Mouse (Mus musculus) limb, embryonic 10.5 days (tissue): ENCODE measurements around the gene Flrt1. TPM values are rescaled to one million over a fixed set of nuclear protein-coding genes. Genes with fewer than 3 reads are reported as not detected.
"Not testable (repeated sequence)": the region's sequence is repeated elsewhere in the genome, so short reads cannot be mapped to it uniquely, and the experiment has no call there.

Experiments
- DNase-seq: peaks from one replicate; pipeline ENCODE4 v3.0.0-alpha.2; 2017; ENCODE audit warnings: low spot score
- H3K27ac ChIP-seq: fragments of 300-500 bp; sonication (generic); 2 replicates; pipeline ENCODE4 v1.5.1; 2016; ENCODE audit warnings: mild to moderate bottlenecking
- H3K27me3 ChIP-seq: fragments of 300-500 bp; sonication (generic); 2 replicates; pipeline ENCODE4 v1.6.1; 2016; ENCODE audit warnings: low read depth, mild to moderate bottlenecking; ENCODE audit not compliant: poor library complexity, severe bottlenecking
- H3K36me3 ChIP-seq: fragments of 300-500 bp; sonication (generic); 2 replicates; pipeline ENCODE4 v1.6.1; 2016; ENCODE audit warnings: mild to moderate bottlenecking, moderate library complexity
- H3K4me1 ChIP-seq: fragments of 300-500 bp; sonication (generic); 2 replicates; pipeline ENCODE4 v1.6.1; 2016
- H3K4me3 ChIP-seq: fragments of 300-500 bp; sonication (generic); 2 replicates; pipeline ENCODE4 v1.5.1; 2016; ENCODE audit warnings: mild to moderate bottlenecking, moderate library complexity
- H3K9me3 ChIP-seq: fragments of 300-500 bp; sonication (generic); replicated peaks from 2 replicates; pipeline ENCODE4 v1.6.1; 2016; ENCODE audit warnings: mild to moderate bottlenecking
- WGBS: fragments of 180-500 bp; shearing (Covaris S2); methylation state at CpG from one replicate; pipeline ENCODE4 v1.1.7; 2016; 5-methylcytosine and 5-hydroxymethylcytosine counted together
- polyA plus RNA-seq: library from polyadenylated mRNA; unstranded; fragments of >200 nt; fragmentation: Nextera tagmentation; extraction: Ambion mirVana; gene quantifications from 2 replicates; pipeline ENCODE4 v1.2.1, GENCODE M21; 2016

The Flrt1 gene
- polyA plus RNA-seq, 1 experiment from 2014 or later = 1.6 TPM

DNA sequence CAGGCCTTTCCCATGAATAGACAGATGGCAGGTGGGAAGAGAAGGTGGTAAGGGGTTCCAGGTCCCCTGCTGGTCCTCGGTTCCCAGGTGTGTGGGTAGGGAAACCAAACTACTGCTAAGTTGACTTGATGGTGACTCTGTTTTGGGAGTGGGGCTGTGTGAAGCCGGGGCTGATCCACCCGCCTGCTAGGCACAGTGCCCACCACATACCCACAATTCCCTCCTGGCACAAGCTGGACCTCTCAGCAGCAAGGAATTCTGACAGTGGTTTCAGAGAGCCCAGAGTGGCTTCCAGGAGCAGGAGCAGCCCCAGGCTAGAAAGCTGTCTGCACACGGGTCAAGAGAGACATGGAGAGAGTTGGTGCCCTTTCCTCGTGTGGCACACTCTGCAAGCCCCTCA, 16.5 kb downstream of the Flrt1 start:
- Histone ChIP-seq H3K27ac (no peak overlapping the region), H3K27me3 (peaks cover 97% of the 10 kb centered on the region), H3K36me3 (no peaks in the 10 kb centered on the region), H3K4me3 (no peak overlapping the region), H3K9me3 (no peaks in the 10 kb centered on the region), H3K4me1 (peaks cover 52% of the 10 kb centered on the region)
- 72% methylated on average over 5 of the region's 5 CpGs for WGBS
- no peak for DNase-seq

DNA sequence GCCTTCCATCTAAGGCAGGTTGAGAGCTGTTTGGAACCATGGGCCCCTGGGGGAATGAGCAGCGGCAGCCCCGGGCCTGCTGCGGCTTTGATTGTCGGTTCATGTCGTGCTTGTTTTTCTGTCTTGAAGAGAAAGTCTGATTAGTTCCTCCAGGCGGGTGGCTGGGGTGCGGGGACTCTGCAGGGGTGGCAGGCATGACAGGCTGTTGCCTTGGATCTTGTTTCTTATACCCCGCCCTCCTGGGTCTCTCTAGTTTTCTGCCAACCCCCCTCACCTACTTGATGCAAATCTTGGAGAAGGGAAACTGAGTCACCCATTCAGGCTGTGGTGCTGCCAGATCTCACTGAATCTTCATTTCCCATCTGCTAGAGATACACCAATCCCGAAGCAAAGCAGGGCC, 17.0 kb downstream of the Flrt1 start:
- peaks cover 56% of the 10 kb centered on the region for H3K4me1 ChIP-seq
- 22% methylated on average over 9 of the region's 9 CpGs for WGBS
- H3K27ac ChIP-seq = 0 out of 2 replicates have a peak overlapping the region, but pooled peaks have one; percentile 10
- peaks cover 97% of the 10 kb centered on the region for H3K27me3 ChIP-seq
- no peaks in the 10 kb centered on the region for H3K36me3 ChIP-seq
- H3K4me3 ChIP-seq = no peak overlapping the region
- DNase-seq = no peak
- no peaks in the 10 kb centered on the region for H3K9me3 ChIP-seq

DNA sequence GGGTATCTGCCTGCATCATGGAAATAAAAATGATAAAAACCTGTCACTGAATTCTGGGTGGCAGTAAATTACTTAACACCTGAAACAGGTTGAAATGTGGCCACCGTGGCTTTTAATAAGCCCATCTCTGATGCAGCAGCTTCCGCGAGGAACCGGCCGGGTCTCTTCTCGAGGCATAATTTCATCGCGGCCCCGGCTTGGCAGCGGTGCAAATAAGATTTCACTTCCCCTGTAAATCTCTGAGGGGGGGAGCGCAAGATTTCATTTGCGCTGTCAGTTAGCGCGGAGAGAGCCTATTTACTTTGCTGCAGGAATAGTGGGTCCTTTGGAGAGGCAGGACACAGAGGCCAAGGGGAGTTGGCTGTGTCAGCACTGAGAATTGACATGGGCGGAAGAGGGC, 20.8 kb downstream of the Flrt1 start:
- peaks cover 92% of the 10 kb centered on the region for H3K27me3 ChIP-seq
- no peak overlapping the region for H3K4me3 ChIP-seq
- DNase-seq = no peak
- H3K9me3 ChIP-seq = no peaks in the 10 kb centered on the region
- no peaks in the 10 kb centered on the region for H3K36me3 ChIP-seq
- H3K4me1 ChIP-seq = peaks cover 49% of the 10 kb centered on the region
- no peak overlapping the region for H3K27ac ChIP-seq
- 89% methylated on average over 15 of the region's 15 CpGs for WGBS

DNA sequence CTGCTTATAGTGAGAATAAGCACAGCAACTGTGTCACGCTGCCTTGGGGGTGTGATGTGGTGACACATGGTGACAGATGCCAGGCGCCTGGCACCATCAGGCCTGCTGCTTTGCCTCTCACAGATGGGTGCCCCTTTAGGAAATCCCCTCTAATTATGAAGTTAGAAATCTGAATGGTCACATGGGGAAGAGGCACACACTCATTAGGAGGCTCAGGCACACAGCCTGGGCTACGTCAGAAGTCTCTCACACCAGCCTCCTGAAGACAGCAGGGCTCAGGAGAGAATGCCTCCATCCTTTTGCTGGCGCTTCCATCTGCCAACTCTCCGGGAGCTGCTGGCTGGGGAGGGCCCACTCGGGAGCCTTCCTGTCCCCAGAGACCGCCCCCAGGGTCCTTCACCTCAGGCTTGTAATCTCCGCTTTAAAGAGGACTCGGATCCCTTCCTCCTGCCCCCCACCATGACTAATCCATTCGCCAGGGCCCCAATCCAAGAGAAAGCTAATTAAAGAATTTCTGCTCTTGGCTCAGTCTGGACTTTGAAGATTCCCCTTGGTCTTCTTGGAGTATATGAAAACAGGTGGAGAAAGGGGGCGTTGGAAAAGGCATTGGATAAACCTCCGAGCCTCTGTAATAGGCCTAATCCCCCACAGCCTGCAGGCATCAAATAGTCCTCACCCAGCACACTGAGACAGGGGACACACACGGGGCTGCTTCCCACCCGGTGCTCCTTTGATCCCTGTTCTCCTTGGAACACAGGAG, 22.3 kb downstream of the Flrt1 start:
- 33% methylated on average over 14 of the region's 14 CpGs for WGBS
- Histone ChIP-seq H3K36me3 (no peaks in the 10 kb centered on the region), H3K9me3 (no peaks in the 10 kb centered on the region), H3K27me3 (peaks cover 92% of the 10 kb centered on the region), H3K4me1 (peaks cover 49% of the 10 kb centered on the region), H3K27ac (no peak overlapping the region), H3K4me3 (no peak overlapping the region)
- DNase-seq = no peak

GRCm38 (mm10) chr19:7081516-7082266, 23.8 kb downstream of the Flrt1 start:
- H3K36me3 ChIP-seq = no peaks in the 10 kb centered on the region
- peaks cover 92% of the 10 kb centered on the region for H3K27me3 ChIP-seq
- H3K27ac ChIP-seq = no peak overlapping the region
- no peak overlapping the region for H3K4me3 ChIP-seq
- peaks cover 45% of the 10 kb centered on the region for H3K4me1 ChIP-seq
- no peak for DNase-seq
- WGBS = 55% methylated on average over 7 of the region's 7 CpGs
- no peaks in the 10 kb centered on the region for H3K9me3 ChIP-seq

- no peaks in the 10 kb centered on the region for H3K36me3 ChIP-seq
- no peak overlapping the region for H3K27ac ChIP-seq
- DNase-seq = no peak
- H3K27me3 ChIP-seq = peaks cover 89% of the 10 kb centered on the region
- no peak overlapping the region for H3K4me3 ChIP-seq
- H3K4me1 ChIP-seq = peaks cover 37% of the 10 kb centered on the region
- 85% methylated on average over 7 of the region's 7 CpGs for WGBS
- no peaks in the 10 kb centered on the region for H3K9me3 ChIP-seq
Measured at GRCm38 (mm10) chr19:7078271-7078670, 27.3 kb downstream of the Flrt1 start.

DNA sequence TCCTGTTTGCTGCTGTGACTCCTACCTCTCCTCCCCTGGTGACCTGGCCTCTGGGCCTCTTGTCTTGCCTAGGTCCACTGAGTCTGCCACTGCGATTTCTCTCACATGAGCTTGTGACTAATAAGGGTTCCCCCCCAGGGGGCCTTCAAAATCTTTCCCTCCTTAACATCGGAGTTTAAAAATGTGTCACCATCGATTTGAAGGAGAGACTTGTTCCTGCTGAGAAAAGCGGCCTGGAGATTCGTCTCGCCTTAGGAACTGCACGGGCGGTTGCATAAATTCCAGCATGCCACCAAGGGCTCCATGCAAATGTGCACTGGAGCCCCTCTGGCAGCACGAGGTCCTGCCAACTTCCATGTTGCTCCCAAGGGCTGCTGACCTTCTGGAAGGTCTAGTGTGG, 27.9 kb downstream of the Flrt1 start:
- Histone ChIP-seq H3K4me1 (peaks cover 39% of the 10 kb centered on the region), H3K4me3 (no peak overlapping the region), H3K27me3 (peaks cover 89% of the 10 kb centered on the region), H3K9me3 (no peaks in the 10 kb centered on the region), H3K27ac (no peak overlapping the region), H3K36me3 (no peaks in the 10 kb centered on the region)
- DNase-seq = no peak
- WGBS = 74% methylated on average over 9 of the region's 9 CpGs

- not testable (repeated sequence) for H3K36me3 ChIP-seq, DNase-seq, H3K4me3 ChIP-seq, H3K27ac ChIP-seq, H3K9me3 ChIP-seq
- 82% methylated on average over 11 of the region's 11 CpGs for WGBS
- Histone ChIP-seq H3K4me1 (peaks cover 53% of the 10 kb centered on the region), H3K27me3 (peaks cover 94% of the 10 kb centered on the region)
Measured at GRCm38 (mm10) chr19:7075336-7075735, 30.2 kb downstream of the Flrt1 start.

DNA sequence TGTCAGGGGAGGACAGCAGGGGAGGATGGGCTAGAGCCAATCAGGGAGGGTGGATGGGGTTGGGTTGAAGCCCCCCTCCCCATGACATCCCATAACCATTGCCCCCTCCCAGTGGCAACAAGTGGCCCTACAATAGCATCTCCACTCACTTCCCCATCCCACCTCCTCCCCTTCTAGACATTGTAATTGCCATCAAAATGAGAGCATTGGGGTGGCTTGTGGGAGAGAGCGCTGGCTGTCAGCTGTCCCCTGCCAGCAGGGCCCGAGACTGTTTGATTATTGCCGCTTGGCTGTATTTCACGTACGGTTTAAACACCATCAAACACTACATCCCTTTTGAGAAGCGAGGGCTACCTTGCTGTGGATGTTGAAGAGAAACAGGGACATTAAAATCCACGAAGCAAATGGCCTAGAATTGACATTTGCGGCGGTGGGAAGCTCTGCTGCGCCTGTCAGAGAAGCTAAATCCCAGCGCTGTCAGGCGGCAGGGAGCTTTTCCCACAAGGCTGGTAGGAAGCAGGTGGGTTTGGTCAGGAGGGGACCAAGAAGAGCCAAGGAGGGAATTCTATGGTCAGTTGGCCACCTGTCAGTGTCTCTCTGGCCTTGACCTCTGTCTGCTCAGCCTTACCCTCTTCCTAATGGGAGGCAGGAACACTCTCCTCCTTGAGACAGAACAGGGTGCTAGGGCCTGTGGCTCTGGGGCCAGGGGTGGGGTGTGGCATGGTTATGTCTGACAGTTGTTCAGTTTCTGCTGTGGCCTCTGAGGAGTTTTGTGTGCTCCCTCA, 31.3 kb downstream of the Flrt1 start:
- WGBS = 43% methylated on average over 12 of the region's 12 CpGs
- Histone ChIP-seq H3K27me3 (peaks cover 93% of the 10 kb centered on the region), H3K9me3 (no peaks in the 10 kb centered on the region), H3K4me3 (no peak overlapping the region), H3K4me1 (peaks cover 54% of the 10 kb centered on the region), H3K27ac (no peak overlapping the region), H3K36me3 (no peaks in the 10 kb centered on the region)
- no peak for DNase-seq

DNA sequence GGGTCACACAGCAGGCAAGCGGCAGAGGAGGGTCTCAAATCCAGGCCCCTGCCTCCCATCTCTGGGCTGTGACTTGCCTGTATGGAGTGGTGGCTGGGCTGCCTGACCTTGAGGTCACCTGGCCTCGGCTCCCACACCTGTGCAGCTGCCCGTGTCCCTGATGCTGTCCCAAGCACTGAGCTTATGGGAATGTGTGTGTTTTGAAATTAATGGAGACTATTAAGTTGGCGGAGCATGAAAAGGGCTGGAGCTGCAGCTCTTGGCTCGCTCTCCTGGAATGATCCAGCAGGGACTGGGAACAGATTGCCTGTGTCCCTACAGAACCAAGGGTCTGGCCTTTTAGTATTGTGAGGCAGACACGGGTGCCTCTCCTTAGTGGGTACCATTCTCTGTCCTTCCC, 33.3 kb downstream of the Flrt1 start:
- H3K27me3 ChIP-seq = peaks cover 91% of the 10 kb centered on the region
- H3K4me1 ChIP-seq = peaks cover 64% of the 10 kb centered on the region
- peak overlapping the region; percentile 37; the same call in 1 of the 2 replicates for H3K27ac ChIP-seq
- no peaks in the 10 kb centered on the region for H3K36me3 ChIP-seq
- 64% methylated on average over 6 of the region's 6 CpGs for WGBS
- H3K4me3 ChIP-seq = no peak overlapping the region
- DNase-seq = no peak
- no peaks in the 10 kb centered on the region for H3K9me3 ChIP-seq

DNA sequence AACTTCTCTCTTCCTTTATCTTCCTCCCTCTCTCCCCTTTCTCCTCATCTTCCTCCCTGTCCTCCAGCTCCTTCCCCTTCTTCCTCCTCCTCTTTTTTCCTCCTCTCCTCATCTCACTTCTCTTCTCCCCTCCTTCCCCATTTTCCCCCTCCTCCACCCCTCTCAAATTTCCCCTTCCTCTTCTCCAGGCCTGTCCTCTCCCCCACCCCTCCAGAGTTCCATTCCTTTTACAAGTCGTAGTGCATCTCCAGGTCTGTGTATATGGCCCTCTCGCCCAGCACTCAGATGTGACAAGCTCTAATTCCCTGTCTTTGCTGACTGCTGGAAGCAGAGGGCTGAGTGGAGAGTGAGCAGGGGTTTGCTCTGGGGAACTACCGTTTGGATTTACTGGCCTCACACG, 34.8 kb downstream of the Flrt1 start:
- H3K4me1 ChIP-seq = peaks cover 77% of the 10 kb centered on the region
- peak overlapping the region; percentile 79 for H3K27ac ChIP-seq
- no peaks in the 10 kb centered on the region; the same call in 1 of the 2 replicates for H3K36me3 ChIP-seq
- DNase-seq = no peak
- peaks cover 93% of the 10 kb centered on the region for H3K27me3 ChIP-seq
- H3K4me3 ChIP-seq = peak overlapping the region; percentile 39
- 4% methylated on average over 4 of the region's 4 CpGs for WGBS
- H3K9me3 ChIP-seq = no peaks in the 10 kb centered on the region

- H3K9me3 ChIP-seq = no peaks in the 10 kb centered on the region
- WGBS = under 1% methylated on average over 32 of the region's 35 CpGs
- DNase-seq = peak; percentile 77
- peaks cover 93% of the 10 kb centered on the region for H3K27me3 ChIP-seq
- H3K4me3 ChIP-seq = peak overlapping the region; percentile 39
- H3K27ac ChIP-seq = peak overlapping the region; percentile 79
- no peaks in the 10 kb centered on the region; the same call in 1 of the 2 replicates for H3K36me3 ChIP-seq
- H3K4me1 ChIP-seq = peaks cover 77% of the 10 kb centered on the region
Measured at GRCm38 (mm10) chr19:7069781-7070763, 35.5 kb downstream of the Flrt1 start.
